In the genomic region with DNA sequence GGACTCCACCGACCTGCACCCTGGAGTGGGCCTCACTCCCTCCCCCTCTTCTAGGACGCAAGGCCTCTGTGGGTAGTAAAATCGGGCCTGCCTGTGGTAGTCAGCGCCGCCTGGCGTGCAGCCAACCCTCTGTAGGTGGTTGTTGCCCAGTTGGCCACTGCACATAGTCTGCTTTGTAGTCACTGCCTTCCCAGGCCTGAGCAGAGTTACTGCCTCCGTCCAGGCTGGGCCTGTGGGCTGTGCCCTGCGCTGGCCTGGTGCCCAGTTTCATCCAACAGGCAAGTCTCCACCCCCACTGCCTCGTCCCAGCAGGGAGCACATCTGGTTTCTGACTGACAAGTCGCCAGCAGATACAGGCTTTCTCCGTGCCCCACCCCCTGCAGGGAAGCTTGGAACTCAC, we compare ENCODE assay signal across 8 mouse cellular contexts. TPM values are rescaled to one million over a fixed set of nuclear protein-coding genes. Genes with fewer than 3 reads are reported as not detected.
DNase-seq lines count a peak whose midpoint lies in the region; ATAC-seq and TF ChIP-seq lines count a peak whose summit lies in the region.

No protein-coding gene starts in this region.

- H3K27ac ChIP-seq in forebrain, embryonic 10.5 days, result 0 out of 2 replicates have a peak overlapping the region, but pooled peaks have one; percentile 21
- peak overlapping the region; percentile 71 for H3K27ac ChIP-seq in heart, embryonic 13.5 days (replicated peaks)
- no peak overlapping the region; the same call in 1 of the 2 replicates for H3K27ac ChIP-seq in limb, embryonic 14.5 days (replicated peaks; ENCODE audit: low read depth, low read length)
- H3K27ac ChIP-seq in neural tube, embryonic 15.5 days (replicated peaks), result 0 out of 2 replicates have a peak overlapping the region, but pooled peaks have one; percentile 18

- peaks cover 85% of the 10 kb centered on the region for H3K36me3 ChIP-seq in forebrain, embryonic 10.5 days (replicated peaks)
- H3K36me3 ChIP-seq in heart, embryonic 13.5 days, result peaks cover 93% of the 10 kb centered on the region
- H3K36me3 ChIP-seq in limb, embryonic 14.5 days (ENCODE audit: control insufficient read depth, insufficient read depth, low read length), result peaks cover 78% of the 10 kb centered on the region
- H3K36me3 ChIP-seq in neural tube, embryonic 15.5 days, result no peaks in the 10 kb centered on the region

- H3K27me3 ChIP-seq in forebrain, embryonic 10.5 days (ENCODE audit: poor library complexity, severe bottlenecking), result no peaks in the 10 kb centered on the region
- no peaks in the 10 kb centered on the region for H3K27me3 ChIP-seq in heart, embryonic 13.5 days (replicated peaks)
- H3K27me3 ChIP-seq in limb, embryonic 14.5 days (ENCODE audit: control insufficient read depth, insufficient read depth, low read length), result no peaks in the 10 kb centered on the region
- no peaks in the 10 kb centered on the region for H3K27me3 ChIP-seq in neural tube, embryonic 15.5 days (replicated peaks)

- peaks cover 11% of the 10 kb centered on the region for H3K4me1 ChIP-seq in forebrain, embryonic 10.5 days
- H3K4me1 ChIP-seq in heart, embryonic 13.5 days, result peaks cover 39% of the 10 kb centered on the region
- H3K4me1 ChIP-seq in limb, embryonic 14.5 days (ENCODE audit: control insufficient read depth, insufficient read depth, low read length), result peaks cover 21% of the 10 kb centered on the region
- H3K4me1 ChIP-seq in neural tube, embryonic 15.5 days, result peaks cover 24% of the 10 kb centered on the region

- 67% methylated on average over 11 of the region's 11 CpGs for WGBS in forebrain, embryonic 10.5 days
- 26% methylated on average over 11 of the region's 11 CpGs for WGBS in heart, embryonic 13.5 days
- 17% methylated on average over 11 of the region's 11 CpGs for WGBS in limb, embryonic 14.5 days
- WGBS in neural tube, embryonic 15.5 days, result 31% methylated on average over 11 of the region's 11 CpGs

- no peaks in the 10 kb centered on the region for H3K9me3 ChIP-seq in forebrain, embryonic 10.5 days
- no peaks in the 10 kb centered on the region for H3K9me3 ChIP-seq in heart, embryonic 13.5 days
- H3K9me3 ChIP-seq in limb, embryonic 14.5 days (ENCODE audit: control insufficient read depth, low read length), result no peaks in the 10 kb centered on the region
- no peaks in the 10 kb centered on the region for H3K9me3 ChIP-seq in neural tube, embryonic 15.5 days (replicated peaks)

- DNase-seq in retina, postnatal 1 day, result peak; percentile 76
- DNase-seq in retina, embryonic 14.5 days (ENCODE audit: low spot score), result no peak
- DNase-seq in forebrain, embryonic 10.5 days (ENCODE audit: extremely low spot score, low spot score), result no peak
- DNase-seq in kidney, postnatal 10 days, result peak; percentile 89
- DNase-seq in limb, embryonic 14.5 days (ENCODE audit: low spot score), result peak; percentile 69
- DNase-seq in thymus, postnatal 14 days, result no peak

- H3K4me3 ChIP-seq in forebrain, embryonic 10.5 days, result no peak overlapping the region
- H3K4me3 ChIP-seq in heart, embryonic 13.5 days, result no peak overlapping the region
- H3K4me3 ChIP-seq in limb, embryonic 14.5 days (replicated peaks; ENCODE audit: low read length), result no peak overlapping the region
- H3K4me3 ChIP-seq in neural tube, embryonic 15.5 days (replicated peaks), result no peak overlapping the region

- peak; percentile 66; the same call in 1 of the 2 replicates for ATAC-seq in heart, embryonic 13.5 days (ENCODE audit: extremely low read depth, insufficient number of reproducible peaks, low FRiP score, low TSS enrichment)
- ATAC-seq in limb, embryonic 14.5 days (ENCODE audit: low FRiP score, low read depth), result peak; percentile 75
- peak; percentile 70; the same call in 1 of the 2 replicates for ATAC-seq in neural tube, embryonic 15.5 days (ENCODE audit: low FRiP score)

- peak overlapping the region; percentile 56; the same call in 1 of the 2 replicates for H3K9ac ChIP-seq in heart, embryonic 13.5 days
- no peak overlapping the region for H3K9ac ChIP-seq in limb, embryonic 14.5 days (ENCODE audit: low read depth, low read length, severe bottlenecking)
- H3K9ac ChIP-seq in neural tube, embryonic 15.5 days (replicated peaks), result no peak overlapping the region

- peak overlapping the region; percentile 20; the same call in 1 of the 2 replicates for H3K4me2 ChIP-seq in heart, embryonic 13.5 days
- H3K4me2 ChIP-seq in limb, embryonic 14.5 days (replicated peaks; ENCODE audit: low read depth, low read length, severe bottlenecking), result no peak overlapping the region
- H3K4me2 ChIP-seq in neural tube, embryonic 15.5 days, result no peak overlapping the region

- no peak for TF ChIP-seq POLR2A in limb, embryonic 14.5 days (IDR thresholded peaks at IDR 0.05; ENCODE audit: borderline replicate concordance, extremely low read depth, insufficient read depth, insufficient read length)

RNA-seq across cellular contexts. Expression of a gene that starts 54.8 kb away (rescaled TPM):
- polyA plus RNA-seq in forebrain, embryonic 10.5 days (2016; fragmentation: Nextera tagmentation; extraction: Ambion mirVana), result 37.2 and 37.5 TPM in 2 replicates
- 15.8 and 16.1 TPM in 2 replicates for polyA plus RNA-seq in heart, embryonic 13.5 days (2015; fragmentation: Nextera tagmentation; extraction: Ambion mirVana)
- polyA plus RNA-seq in limb, embryonic 14.5 days (2012; rRNA removed), result 57.2 and 85.5 TPM in 2 replicates
- 24.0 and 28.1 TPM in 2 replicates for polyA plus RNA-seq in limb, embryonic 14.5 days (2014; fragmentation: Nextera tagmentation; extraction: Ambion mirVana)
- 18.5 and 23.1 TPM in 2 replicates for polyA plus RNA-seq in neural tube, embryonic 15.5 days (2015; fragmentation: Nextera tagmentation; extraction: Ambion mirVana)

Comparison
In these comparisons a context has a peak if more than half of its experiments do, and no peak if none do; other contexts are left out.
1. DNase-seq: peak in retina, postnatal 1 day (single experiment), kidney, postnatal 10 days (single experiment) and limb, embryonic 14.5 days (single experiment); none in retina, embryonic 14.5 days (single experiment), forebrain, embryonic 10.5 days (single experiment) and thymus, postnatal 14 days (single experiment).
2. Peak in every context shown above with its lines, with median percentiles within 50 percentile points of each other: ATAC-seq.